Mouse (Mus musculus) mature B cell (primary cell): ENCODE results near the gene Mex3d.

ENCODE experiments used
- in situ Hi-C: fragments of 300-500 bp; cut with MboI; formaldehyde crosslinking; loops from 2 replicates; pipeline ENCODE4 v1.14.3; 2019

Gene Mex3d

DNA sequence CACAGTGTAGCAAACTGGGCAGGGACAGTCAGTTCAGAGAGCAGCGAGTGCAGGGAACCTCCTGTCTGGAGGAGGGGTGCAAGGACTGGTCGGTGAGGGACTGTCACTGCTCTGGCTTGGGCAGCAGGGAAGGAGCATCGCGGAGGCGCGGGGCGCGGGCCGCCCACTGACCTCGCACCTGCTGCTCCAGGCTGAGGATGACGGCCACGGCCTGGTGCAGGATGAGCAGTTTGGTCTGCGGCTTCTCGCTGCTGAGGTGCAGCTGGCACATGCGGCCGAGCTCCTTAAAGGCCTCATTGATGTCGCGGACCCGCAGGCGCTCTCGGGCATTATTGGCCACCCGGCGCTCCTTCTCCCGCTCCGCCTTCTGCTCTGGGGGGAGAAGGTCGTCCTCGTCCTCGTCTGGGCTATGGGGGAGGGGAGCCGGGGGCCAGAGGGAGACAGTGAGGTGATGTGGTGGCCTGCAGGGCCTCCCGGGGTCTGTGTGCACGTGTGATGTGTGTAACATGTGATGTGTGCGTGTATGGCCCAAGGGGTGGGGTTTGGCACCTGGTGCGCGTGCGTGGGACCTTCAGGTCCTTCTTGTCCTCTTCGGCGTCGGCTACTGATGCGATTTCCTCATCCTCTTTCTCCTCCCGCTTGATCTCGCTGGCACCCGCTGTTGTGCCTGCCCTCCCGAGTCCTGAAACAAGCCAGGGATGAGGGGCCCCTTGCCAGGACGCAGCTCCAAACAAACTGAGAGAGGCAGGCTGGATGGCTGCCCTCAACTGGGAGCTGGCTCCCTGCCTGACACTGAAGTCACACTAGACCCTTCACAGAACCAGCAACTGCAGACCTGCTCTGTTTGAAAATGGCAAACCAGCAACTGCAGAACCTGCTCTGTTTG is 25.4 kb upstream of the Mex3d start:
- in situ Hi-C loops = no loop called here

- in situ Hi-C loops = no loop called here
Measured at GRCm38 (mm10) chr10:80407924-80408323, 20.5 kb upstream of the Mex3d start.

DNA sequence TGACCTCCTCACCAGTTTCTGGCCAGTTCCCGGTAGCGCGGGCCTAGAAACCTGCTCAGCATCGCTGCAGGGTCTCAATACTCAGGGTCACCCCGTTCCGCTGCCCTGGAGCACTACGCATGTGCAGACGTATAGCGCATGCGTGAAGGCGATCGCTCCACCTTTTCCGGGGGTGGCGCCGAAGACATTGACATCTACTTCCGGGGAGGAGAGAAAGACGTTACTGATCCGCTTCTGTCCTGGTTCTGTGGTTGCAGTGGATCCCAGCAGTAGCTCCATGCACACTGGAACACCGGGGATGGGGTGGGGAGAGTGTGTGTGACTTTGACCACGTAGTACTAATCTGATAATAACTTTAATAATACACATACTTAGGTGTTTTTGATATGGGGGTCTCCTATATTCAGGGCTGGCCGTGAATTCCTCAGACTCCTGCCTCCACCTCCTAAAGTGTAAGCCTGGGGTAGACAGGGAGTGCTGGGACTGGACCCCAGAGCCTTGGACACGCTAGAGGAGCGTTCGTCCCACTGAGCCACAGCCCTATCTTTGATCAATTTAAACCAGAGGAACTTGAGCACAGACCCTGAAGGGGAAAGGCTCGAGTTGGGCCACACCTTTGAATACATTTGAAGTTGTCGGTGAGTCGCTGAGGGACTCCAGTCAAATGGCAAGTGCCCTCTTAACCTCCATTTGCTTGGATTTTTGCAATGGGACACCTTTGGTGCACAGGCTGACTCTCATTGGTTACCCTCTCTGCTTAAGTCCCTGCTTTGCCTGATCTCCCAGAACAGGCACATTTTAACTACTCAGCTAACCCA is 19.4 kb upstream of the Mex3d start, which contains the start of gene Uqcr11:
Uqcr11 (minus strand) TSS at position 147 of the 818 bp plus-strand sequence.
- in situ Hi-C loops = no loop called here

GRCm38 (mm10) chr10:80405481-80406173 is 18.2 kb upstream of the Mex3d start:
- in situ Hi-C loops = no loop called here

GRCm38 (mm10) chr10:80403044-80403692 is 15.7 kb upstream of the Mex3d start:
- in situ Hi-C loops = no loop called here

DNA sequence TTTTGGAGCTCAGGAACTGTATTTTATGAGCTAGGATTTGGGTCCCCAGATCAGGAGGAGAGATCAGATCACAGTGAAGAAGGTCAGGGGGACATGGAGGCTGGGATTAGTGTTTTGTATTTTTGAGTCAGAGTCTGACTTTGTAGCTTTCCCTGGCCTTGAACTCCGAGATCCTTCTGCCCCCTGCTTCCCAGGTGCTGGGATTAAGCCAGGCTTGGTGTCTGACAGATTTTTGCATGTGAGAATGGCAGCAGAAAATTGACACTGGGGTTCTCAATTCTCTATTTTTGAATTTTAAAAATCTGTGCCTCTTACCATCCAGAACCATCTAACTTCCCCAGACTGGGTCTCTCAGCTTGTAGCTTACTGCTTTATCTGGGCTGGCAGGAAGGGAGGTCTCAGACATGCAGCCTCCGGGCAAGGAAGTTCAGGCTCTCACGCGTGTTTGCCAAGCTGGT is 13.3 kb upstream of the Mex3d start:
- in situ Hi-C loops = no loop called here

DNA sequence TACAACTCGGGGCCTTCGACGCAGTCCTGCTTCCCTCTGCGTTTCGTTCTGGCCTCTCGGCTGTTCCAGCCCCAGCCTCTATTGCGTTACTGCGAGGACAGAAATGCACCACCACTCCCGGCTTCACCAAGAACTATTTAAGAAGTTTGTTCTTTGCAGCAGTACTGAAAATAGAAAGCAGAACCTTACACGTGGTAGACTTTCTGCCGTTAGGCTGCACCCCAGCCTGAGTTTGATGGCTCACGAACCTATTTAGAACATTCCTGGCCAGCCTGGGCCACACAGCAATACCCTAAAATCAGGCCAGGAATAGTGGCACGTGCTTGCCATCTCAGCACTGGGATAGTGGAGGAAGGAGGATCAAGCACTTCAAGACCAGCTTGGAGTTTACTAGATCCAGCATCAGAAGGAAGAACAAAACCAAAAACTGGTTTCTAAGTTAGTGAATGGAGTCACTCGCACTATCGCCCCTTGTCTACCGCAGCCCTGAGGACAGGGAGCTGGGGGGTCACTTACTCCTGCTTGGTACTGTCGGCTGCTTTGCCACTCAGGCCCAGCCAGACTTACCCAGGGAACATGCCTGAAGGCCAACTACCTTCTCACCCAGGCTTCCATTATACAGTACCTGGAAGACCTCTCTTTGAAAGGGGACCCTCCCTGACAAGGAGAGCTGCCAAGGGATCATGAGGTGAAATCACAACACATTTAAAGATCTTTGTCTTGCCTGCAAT is 12.7 kb upstream of the Mex3d start:
- in situ Hi-C loops = no loop called here

DNA sequence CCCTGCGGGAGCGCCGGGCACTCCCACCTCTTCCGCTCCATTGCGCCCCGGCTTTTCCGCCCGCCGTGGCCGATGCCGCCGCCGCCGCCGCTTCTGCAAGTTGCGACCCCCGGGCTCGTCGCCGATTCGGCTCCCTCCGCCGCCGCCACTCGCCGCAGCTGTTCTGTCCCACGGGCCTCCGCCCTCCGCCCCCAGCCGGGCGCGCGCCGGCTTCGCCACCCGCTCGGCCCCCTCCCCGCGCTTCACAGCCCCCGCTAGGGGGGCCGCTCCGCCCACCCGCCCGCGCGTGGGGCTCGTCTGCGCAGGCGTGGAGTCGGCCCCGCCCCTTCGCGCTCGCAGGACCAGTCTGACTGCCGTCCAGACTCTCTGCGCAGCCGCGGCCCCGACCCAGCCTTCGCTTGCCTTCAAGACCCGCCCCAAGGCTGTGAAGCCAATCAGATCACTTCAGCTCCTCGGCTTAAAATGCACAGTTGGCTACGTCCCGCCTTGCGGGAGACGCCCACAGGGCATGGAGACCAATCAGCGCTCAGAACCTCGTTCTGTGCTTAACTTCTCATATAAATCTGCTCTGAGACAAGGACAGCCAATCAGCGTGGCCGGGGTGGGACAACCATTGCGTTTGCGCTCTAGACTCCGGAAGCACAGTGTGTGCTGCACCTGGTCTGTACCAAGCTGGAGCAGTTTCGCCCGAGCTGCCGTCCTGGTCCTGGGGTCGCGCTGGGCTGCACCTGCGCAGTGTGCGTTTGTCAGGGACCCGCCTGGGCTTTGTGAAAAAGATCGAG is 11.9 kb upstream of the Mex3d start, which contains the start of gene Mbd3:
Mbd3 (minus strand) TSS at position 360 of the 782 bp plus-strand sequence.
- in situ Hi-C loops = no loop called here

- in situ Hi-C loops = no loop called here
Measured at GRCm38 (mm10) chr10:80398719-80399190, 11.3 kb upstream of the Mex3d start.

DNA sequence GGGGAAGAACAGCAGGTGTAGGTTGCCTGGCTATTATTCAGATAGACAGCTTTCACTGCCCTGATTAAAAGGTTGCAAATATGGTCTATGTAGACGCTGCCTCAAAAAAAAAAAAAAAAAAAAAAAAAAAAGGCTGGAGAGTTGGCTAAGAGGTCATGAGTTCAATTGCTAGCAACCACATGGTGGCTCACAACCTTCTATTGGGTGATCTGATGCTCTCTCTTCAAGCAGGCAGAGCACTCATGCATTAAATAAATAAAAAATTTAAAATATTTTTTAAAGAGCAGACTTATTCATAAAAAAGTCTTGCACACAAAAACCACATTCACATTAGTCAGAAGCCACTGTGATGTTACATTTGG is 10.7 kb upstream of the Mex3d start:
- in situ Hi-C loops = no loop called here

DNA sequence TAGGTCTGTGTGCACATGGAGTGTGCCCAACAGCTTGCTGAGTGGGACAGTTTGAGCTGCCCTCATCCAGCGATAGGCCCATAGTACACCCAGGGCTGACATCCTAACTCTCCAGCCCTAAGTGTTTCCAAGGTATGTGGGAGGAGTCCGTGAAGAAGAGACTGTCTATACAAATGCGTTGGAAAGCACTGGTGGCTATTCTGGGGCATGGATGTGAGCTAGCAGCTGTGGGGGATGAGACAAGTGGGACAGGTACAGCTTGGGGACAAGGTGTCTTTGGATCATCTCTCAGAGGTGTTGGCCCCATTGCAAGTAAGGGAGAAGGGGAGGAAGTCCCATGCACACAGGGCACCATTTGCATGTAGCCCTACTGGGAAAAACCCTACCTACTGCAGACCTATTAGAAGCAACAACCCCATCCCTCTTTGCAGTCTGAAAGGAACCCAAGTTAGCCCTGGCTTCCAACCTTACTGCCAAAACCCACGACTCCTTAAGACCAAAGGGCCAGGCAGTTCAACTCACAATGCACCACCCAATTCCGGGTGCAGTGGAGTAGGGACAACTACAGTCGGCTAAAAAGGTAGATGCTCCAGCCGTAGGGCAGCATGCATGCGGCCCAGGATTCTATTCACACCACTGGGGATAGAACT is 10.2 kb upstream of the Mex3d start:
- in situ Hi-C loops = no loop called here

- in situ Hi-C loops = no loop called here
Measured at GRCm38 (mm10) chr10:80396822-80397523, 9.5 kb upstream of the Mex3d start.

- in situ Hi-C loops = no loop called here
Measured at GRCm38 (mm10) chr10:80395025-80395627, 7.7 kb upstream of the Mex3d start.

- in situ Hi-C loops = no loop called here
Measured at GRCm38 (mm10) chr10:80392687-80393086, 5.2 kb upstream of the Mex3d start.

DNA sequence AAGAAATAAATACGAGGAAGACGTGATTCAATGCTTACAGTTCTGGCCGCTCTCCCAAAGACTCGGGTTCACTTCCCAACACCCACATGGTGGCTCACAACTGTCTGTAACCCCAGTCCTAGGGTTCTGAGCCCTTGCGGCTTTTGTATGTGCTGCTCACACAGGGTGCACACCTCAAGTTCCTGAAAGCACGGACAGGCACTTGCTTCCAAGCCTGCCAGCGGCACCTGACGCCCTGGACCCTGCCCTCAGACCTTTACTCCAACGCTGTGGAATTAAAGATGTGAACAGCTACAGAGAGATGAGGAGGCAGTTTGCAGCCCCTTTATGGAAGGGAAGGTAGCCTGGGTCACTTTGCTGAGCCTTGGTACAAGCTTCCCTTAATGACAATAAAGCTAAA is 3.2 kb upstream of the Mex3d start:
- in situ Hi-C loops = no loop called here

DNA sequence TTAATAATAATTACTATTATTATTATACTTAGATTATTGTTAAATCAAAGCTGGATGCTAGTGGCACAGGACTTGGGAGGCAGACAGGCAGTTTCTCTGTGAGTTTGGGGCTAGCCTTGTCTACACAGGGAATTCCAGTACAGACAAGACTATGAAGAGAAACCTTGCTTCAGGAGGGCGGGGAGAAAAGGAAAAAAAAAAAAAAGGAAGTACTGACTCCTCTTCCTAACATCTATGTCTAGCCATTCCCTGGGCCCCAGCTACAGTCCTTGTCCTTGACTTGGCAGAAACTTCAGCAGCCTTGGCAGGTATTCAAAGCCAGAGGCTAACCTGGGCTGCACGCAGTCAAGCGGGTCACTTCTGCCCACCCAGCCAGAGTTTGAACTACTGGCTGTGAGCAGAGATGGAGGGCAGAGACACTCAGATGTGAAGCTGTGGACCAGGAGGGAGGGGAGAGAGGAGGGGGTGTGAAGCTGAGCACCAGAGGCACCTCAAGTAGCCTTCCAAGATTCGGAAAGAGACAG is 1.8 kb upstream of the Mex3d start:
- in situ Hi-C loops = no loop called here

DNA sequence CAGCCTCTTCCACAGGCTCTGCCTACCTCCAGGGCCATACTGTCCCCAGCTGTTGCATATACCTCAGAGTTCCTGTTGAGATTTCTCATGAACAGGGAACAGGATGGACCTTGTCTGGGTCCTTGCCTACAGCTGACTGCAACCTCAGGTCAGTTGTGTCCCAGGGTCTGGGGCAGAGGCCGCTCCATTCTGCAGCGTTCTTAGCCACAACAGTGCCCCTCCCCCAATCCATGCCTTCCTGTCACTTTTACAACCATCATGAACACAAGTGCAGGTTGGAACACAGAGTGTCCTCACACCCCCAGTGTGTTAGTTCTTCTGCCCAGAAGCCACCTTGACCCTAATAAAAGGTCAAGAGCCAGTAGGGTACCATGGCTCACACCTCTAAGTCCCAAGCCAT is 1.3 kb upstream of the Mex3d start:
- in situ Hi-C loops = no loop called here
